ENCODE assay signal across 12 mouse cellular contexts in the genomic region with DNA sequence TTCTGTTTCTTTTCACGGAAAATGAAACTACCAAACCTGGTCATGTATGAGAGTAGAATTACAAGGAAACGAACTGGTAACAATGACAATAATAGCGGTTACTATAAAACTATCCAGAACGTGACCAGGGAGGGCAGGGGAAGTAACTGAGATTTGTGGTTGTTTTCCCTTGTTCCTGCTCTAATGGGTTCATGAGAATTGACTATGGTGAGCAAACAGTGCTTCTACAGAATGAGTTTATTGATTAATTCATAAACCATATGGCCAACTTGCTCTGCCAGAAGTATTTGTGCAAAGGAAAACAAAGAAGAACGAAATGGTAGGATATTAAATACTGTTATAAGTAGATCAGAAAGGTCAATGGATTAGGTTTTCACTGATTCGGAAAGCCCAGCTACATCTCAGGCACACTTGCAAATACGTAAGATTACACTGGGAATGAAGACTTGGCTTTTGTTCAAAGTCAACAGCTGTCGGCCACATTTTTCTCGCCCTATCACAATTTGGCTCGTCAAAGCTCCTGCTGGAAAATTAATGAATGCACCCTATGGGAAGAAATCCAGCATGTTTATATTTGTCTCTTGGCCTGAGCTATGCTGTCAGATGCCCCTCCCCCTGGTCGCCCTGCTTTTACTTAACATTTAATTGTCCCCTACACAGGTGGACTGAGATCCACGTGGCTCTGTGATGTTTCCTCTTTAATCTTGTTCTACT.
A peak's percentile ranks its signal among the peaks of the same experiment; 100 is the strongest.
DNase-seq lines count a peak whose midpoint lies in the region; ATAC-seq and TF ChIP-seq lines count a peak whose summit lies in the region.
"Had no signal": no experiment of that assay in that cellular context is flagged by ENCODE, and none has a peak within 500 bp of the region (broad histone marks: within the 10 kb centered on the region; RNA-seq: fewer than 3 reads in every experiment).

No protein-coding gene starts in this region.

- peak; percentile 87 for ATAC-seq in lung, embryonic 14.5 days (ENCODE audit: insufficient read depth)
- peak; percentile 62 for ATAC-seq in heart, embryonic 15.5 days (replicated peaks; ENCODE audit: insufficient number of reproducible peaks, insufficient read depth, low FRiP score, low read depth)
- ATAC-seq: inflammation-experienced regulatory T-cells, adult 6 months had no signal

- peaks cover 5% of the 10 kb centered on the region; the same call in 1 of the 2 replicates for H3K4me1 ChIP-seq in lung, embryonic 14.5 days (ENCODE audit: insufficient read depth)
- H3K4me1 ChIP-seq in heart, embryonic 15.5 days (replicated peaks) = peaks cover 14% of the 10 kb centered on the region
- H3K4me1 ChIP-seq: embryonic facial prominence, embryonic 12.5 days had no signal

- no peaks in the 10 kb centered on the region for H3K36me3 ChIP-seq in lung, embryonic 14.5 days (ENCODE audit: insufficient read depth)
- H3K36me3 ChIP-seq in heart, embryonic 15.5 days = no peaks in the 10 kb centered on the region
- H3K36me3 ChIP-seq: embryonic facial prominence, embryonic 12.5 days had no signal

- peak; percentile 4 for DNase-seq in embryo, embryonic 11 days
- no peak for DNase-seq in embryo, embryonic 9.5 days (ENCODE audit: extremely low spot score)
- DNase-seq in lung, embryonic 14.5 days = peak; percentile 87
- no peak for DNase-seq in lung, adult 18-20 months
- DNase-seq in retina, embryonic 14.5 days (ENCODE audit: low spot score) = peak; percentile 4
- DNase-seq in layer of hippocampus, postnatal 36 days = no peak
- DNase-seq in thymus, postnatal 0 days (ENCODE audit: low spot score) = no peak
- DNase-seq: right cerebral cortex, postnatal 14 days had no signal

- no peak for TF ChIP-seq CTCF in lung, embryonic 14.5 days (IDR thresholded peaks at IDR 0.05; ENCODE audit: low read depth)

- no peak overlapping the region for H3K27ac ChIP-seq in lung, embryonic 14.5 days (ENCODE audit: low read depth)
- peak overlapping the region; percentile 57 for H3K27ac ChIP-seq in heart, embryonic 15.5 days
- H3K27ac ChIP-seq: embryonic facial prominence, embryonic 12.5 days; macrophage had no signal

- H3K4me2 ChIP-seq in lung, embryonic 14.5 days = 0 out of 2 replicates have a peak overlapping the region, but pooled peaks have one; percentile 18
- peak overlapping the region; percentile 34; the same call in 1 of the 2 replicates for H3K4me2 ChIP-seq in heart, embryonic 15.5 days
- H3K4me2 ChIP-seq: embryonic facial prominence, embryonic 12.5 days had no signal

- no peaks in the 10 kb centered on the region for H3K9me3 ChIP-seq in lung, embryonic 14.5 days (ENCODE audit: low read depth, low read length)
- no peaks in the 10 kb centered on the region for H3K9me3 ChIP-seq in heart, embryonic 15.5 days (replicated peaks)
- H3K9me3 ChIP-seq: embryonic facial prominence, embryonic 12.5 days had no signal

- H3K27me3 ChIP-seq in lung, embryonic 14.5 days (ENCODE audit: insufficient read depth, low read length) = no peaks in the 10 kb centered on the region
- H3K27me3 ChIP-seq in heart, embryonic 15.5 days = no peaks in the 10 kb centered on the region
- H3K27me3 ChIP-seq: embryonic facial prominence, embryonic 12.5 days had no signal

- H3K9ac ChIP-seq in lung, embryonic 14.5 days = no peak overlapping the region
- no peak overlapping the region for H3K9ac ChIP-seq in heart, embryonic 15.5 days
- H3K9ac ChIP-seq: embryonic facial prominence, embryonic 12.5 days had no signal

- H3K4me3 ChIP-seq in lung, embryonic 14.5 days (ENCODE audit: low read depth, low read length) = no peak overlapping the region
- no peak overlapping the region for H3K4me3 ChIP-seq in heart, embryonic 15.5 days
- H3K4me3 ChIP-seq: embryonic facial prominence, embryonic 12.5 days had no signal

- WGBS in lung, embryonic 14.5 days = 35% methylated on average over 12 of the region's 12 CpGs
- WGBS in heart, embryonic 15.5 days = 35% methylated on average over 12 of the region's 12 CpGs

Comparison
In these comparisons a context has a peak if more than half of its experiments do, and no peak if none do; other contexts are left out.
1. DNase-seq: peak in embryo, embryonic 11 days (single experiment), lung, embryonic 14.5 days (single experiment) and retina, embryonic 14.5 days (single experiment); none in embryo, embryonic 9.5 days (single experiment), lung, adult 18-20 months (0 of 2), layer of hippocampus, postnatal 36 days (0 of 2) and thymus, postnatal 0 days (single experiment).